Mouse (Mus musculus) kidney, postnatal 25 days (tissue): ENCODE results near the gene Med9.

Experiments
- DNase-seq, 2 experiments: peaks; one replicate each; pipeline ENCODE4 v3.0.0; 2021; ENCODE audit warnings: mixed read lengths in 2 of 2

The Med9 gene

GRCm38 (mm10) chr11:59952892-59953291 lies 4.9 kb downstream of the Med9 start:
- no peak for DNase-seq

- DNase-seq, result no peak
Observed at GRCm38 (mm10) chr11:59956749-59957148, 8.7 kb downstream of the Med9 start.

GRCm38 (mm10) chr11:59959453-59959852 lies 11.4 kb downstream of the Med9 start:
- DNase-seq, result no peak

GRCm38 (mm10) chr11:59960476-59961337 lies 12.7 kb downstream of the Med9 start:
- DNase-seq, result no peak

- peak in 1 of 2 experiments; percentile 62 for DNase-seq
Observed at GRCm38 (mm10) chr11:59961338-59961875, 13.4 kb downstream of the Med9 start.

- no peak for DNase-seq
Observed at GRCm38 (mm10) chr11:59962590-59962989, 14.6 kb downstream of the Med9 start.

GRCm38 (mm10) chr11:59963364-59964162 lies 15.6 kb downstream of the Med9 start:
- DNase-seq, result no peak

- DNase-seq, result peak in 1 of 2 experiments; percentile 27
Observed at GRCm38 (mm10) chr11:59964163-59964758, 16.3 kb downstream of the Med9 start.

GRCm38 (mm10) chr11:59964818-59965217 lies 16.8 kb downstream of the Med9 start, which contains the start of gene Rasd1:
Rasd1 (minus strand) TSS chr11:59964944.
- DNase-seq, result peak; percentile 91 to 96

- DNase-seq, result peak; percentile 86 to 90
Observed at GRCm38 (mm10) chr11:59965227-59966101, 17.5 kb downstream of the Med9 start.

GRCm38 (mm10) chr11:59966102-59966483 lies 18.1 kb downstream of the Med9 start:
- no peak for DNase-seq

- no peak for DNase-seq
Observed at GRCm38 (mm10) chr11:59967765-59968164, 19.8 kb downstream of the Med9 start.

GRCm38 (mm10) chr11:59970780-59971179 lies 22.8 kb downstream of the Med9 start:
- DNase-seq, result no peak

GRCm38 (mm10) chr11:59971691-59972090 lies 23.7 kb downstream of the Med9 start:
- DNase-seq, result no peak

GRCm38 (mm10) chr11:59973389-59973788 lies 25.4 kb downstream of the Med9 start:
- DNase-seq, result no peak

GRCm38 (mm10) chr11:59975241-59975640 lies 27.2 kb downstream of the Med9 start:
- DNase-seq, result no peak

- peak; percentile 39 to 77 for DNase-seq
Observed at GRCm38 (mm10) chr11:59977831-59978230, 29.8 kb downstream of the Med9 start.

- no peak for DNase-seq
Observed at GRCm38 (mm10) chr11:59989406-59989805, 41.4 kb downstream of the Med9 start.

GRCm38 (mm10) chr11:59991365-59991764 lies 43.4 kb downstream of the Med9 start:
- DNase-seq, result peak; percentile 7 to 42

- no peak for DNase-seq
Observed at GRCm38 (mm10) chr11:59994318-59994717, 46.3 kb downstream of the Med9 start.

GRCm38 (mm10) chr11:60001231-60001980 lies 53.4 kb downstream of the Med9 start:
- DNase-seq, result no peak
